Mouse (Mus musculus) liver, postnatal 0 days (tissue): ENCODE results near the gene Smad3.

Source experiments
- CTCF ChIP-seq: sonication (generic); IDR thresholded peaks from 2 replicates; pipeline ENCODE4 v1.5.1; 2016; ENCODE audit warnings: antibody characterized with exemption, low read depth
- EP300 ChIP-seq: IDR thresholded peaks from 2 replicates; pipeline ENCODE4 v1.6.1; 2016; ENCODE audit warnings: antibody characterized with exemption, low read depth, mild to moderate bottlenecking

DNA sequence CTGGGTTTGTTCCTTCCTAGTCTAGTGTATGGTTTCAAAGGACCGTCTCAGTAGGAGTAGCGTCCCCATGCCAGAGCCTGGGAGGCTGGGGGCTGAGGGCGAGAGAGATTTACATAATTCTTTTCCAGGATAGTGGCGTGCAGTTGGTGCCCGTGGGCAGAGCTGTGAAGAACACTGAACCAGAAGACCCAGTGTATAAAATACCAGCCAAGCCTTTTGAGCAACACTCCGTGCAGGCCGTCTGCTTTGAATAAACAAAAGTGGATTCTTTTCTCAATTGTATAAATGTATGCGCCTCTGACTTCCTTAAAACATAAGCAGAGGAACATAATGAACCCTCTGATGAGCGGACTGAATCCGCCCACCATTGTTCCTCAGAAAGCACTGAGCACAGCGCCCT, 124.9 kb downstream of the Smad3 start:
- TF ChIP-seq CTCF (no peak), EP300 (no peak)
